Mouse (Mus musculus): Measurements from ENCODE around the gene Gm34653. TPM values are rescaled to one million over a fixed set of nuclear protein-coding genes. Genes with fewer than 3 reads are reported as not detected.
A peak's percentile ranks its signal among the peaks of the same experiment; 100 is the strongest.
"Not testable (repeated sequence)": the region's sequence is repeated elsewhere in the genome, so short reads cannot be mapped to it uniquely, and the experiment has no call there.

Gene Gm34653
- not detected in 2 replicates for polyA plus RNA-seq (2012; ENCODE audit: insufficient read depth, insufficient read length, missing spikeins)

DNA sequence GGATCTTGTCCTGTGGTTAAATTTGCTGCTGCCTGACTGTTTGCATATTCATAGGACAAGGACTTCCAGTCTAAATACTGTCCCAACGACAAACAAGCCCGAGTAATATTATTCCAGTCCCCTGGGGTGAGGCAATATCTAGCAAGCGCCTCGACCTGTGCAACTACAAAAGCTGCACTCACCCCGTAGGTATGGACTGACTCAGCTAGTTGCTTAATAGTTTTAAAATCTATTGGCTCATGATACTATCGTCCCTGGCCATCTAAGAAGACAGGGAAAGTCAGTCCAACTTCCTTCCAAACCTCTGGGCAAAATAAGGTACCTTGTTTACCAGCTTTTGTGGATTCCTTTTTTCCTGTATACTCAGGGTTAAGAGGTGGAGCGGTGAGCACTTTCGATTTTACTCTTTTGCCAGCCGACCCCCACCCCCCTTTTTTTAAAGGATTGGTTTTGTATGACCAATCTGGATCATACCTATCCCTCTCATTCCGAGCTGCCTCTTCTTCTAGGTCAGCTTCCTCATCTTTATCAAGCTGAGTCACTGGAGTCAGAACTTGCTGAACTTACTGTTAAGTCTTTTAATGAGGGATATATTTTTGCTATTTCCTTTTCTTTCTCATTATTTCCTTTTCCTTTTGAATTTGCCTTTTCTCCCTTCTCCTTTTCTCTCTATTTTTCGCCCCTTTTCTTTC, at the start of gene Gm34653:
TSS of gene Gm34653 (plus strand) at position 242 of the 692 bp plus-strand sequence.
- H3K4me1 ChIP-seq (ENCODE audit: control insufficient read depth, insufficient read depth, low read length); H3K4me3 ChIP-seq (ENCODE audit: insufficient read depth, low read length): not testable (repeated sequence)

DNA sequence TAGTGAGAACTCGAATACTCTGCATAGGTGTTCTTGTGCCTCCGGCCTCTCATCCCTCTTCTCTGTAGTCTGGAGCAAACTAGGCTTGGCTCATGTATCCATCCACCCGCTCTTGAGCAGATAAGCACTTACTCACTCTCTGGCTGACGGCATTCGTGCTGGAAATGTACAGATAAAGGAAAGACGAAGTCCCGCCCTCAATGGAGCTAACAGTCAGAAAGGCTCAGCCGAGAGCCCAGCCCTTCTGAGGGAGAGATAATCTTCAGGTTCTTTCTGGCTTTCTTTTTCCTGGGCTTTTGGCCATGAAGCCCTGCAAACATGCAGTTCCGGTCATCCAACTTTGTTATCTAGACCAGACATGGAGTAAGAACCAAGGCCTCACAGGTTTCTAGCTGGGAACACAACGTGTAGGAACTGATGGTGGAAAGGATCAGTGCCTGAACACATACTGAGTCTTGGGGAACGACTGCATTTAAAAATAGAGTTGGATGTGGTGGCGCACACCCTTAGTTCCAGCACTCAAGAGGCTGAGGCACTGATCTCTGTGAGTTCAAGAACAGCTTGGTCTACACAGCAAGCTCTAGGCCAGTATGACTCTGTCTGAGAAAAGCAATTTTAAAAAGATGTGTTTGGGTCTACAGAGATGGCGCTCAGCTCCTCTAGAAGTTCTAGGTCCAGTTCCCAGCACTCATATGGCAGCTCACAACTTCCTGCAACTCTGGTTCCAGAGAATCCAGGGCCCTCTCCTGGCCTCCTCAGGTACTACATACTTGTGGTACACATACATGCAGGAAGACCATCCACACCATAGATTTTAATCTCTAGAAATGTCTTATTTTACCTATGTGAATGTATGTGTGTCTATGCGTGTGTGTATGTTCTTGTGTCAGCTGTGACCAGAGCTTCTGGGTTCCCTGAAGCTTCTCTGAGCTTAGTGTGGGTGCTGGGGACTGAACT, 49.5 kb upstream of the Gm34653 start:
- H3K4me3 ChIP-seq (ENCODE audit: insufficient read depth, low read length) = no peak overlapping the region
- no peak overlapping the region for H3K27ac ChIP-seq (ENCODE audit: insufficient read depth, low read depth, low read length)
- no peak for TF ChIP-seq CTCF (IDR thresholded peaks at IDR 0.05; ENCODE audit: low read depth, low read length)
- no peak for TF ChIP-seq POLR2A (IDR thresholded peaks at IDR 0.05; ENCODE audit: borderline replicate concordance, low read depth, low read length)
- H3K4me1 ChIP-seq (ENCODE audit: control insufficient read depth, insufficient read depth, low read length) = no peaks in the 10 kb centered on the region

More for the DNA sequence above, at the start of gene Gm34653:
- not testable (repeated sequence) for H3K27ac ChIP-seq (ENCODE audit: insufficient read depth, low read depth, low read length)

DNA sequence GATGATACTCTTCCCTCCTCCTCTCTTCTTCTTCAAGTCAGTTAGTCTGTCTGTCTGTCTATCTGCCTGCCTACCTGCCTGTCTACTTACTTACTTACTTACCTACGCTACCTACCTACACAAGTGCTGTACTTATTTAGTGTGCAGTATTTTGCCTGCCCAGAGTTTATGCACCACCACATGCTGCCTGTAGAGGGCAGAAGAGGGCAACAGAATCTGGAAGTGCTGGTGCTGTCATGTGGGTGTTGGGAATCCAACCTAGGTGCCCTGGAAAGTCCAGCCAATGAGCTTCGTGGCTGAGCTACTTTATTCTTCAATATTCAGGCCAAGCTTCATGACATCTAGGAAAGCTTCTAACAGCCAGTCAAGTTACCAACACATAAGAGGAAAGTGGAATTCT, 48.7 kb upstream of the Gm34653 start:
- Histone ChIP-seq H3K27ac (ENCODE audit: insufficient read depth, low read depth, low read length) (no peak overlapping the region), H3K4me3 (ENCODE audit: insufficient read depth, low read length) (no peak overlapping the region), H3K4me1 (ENCODE audit: control insufficient read depth, insufficient read depth, low read length) (no peaks in the 10 kb centered on the region)
- peak; percentile 62 for TF ChIP-seq CTCF (IDR thresholded peaks at IDR 0.05; ENCODE audit: low read depth, low read length)
- no peak for TF ChIP-seq POLR2A (IDR thresholded peaks at IDR 0.05; ENCODE audit: borderline replicate concordance, low read depth, low read length)

DNA sequence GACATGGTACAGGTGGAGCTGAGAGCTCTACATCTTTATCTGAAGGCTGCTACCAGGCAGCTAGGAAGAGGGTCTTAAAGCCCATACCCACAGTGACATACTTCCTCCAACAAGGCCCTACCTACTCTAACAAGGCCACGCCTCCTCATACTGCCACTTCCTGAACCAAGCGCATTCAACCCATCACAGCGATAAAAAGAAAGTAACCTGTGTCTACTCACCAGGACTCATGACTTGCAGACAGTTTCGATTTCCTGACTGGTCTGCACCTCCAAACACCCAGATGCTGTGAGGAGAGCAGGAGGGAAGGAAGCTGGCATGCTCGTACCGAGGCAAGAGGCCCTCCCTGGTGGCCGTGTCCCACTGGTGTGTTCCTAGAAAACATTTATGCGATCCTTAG, 42.5 kb upstream of the Gm34653 start:
- no peak overlapping the region for H3K4me3 ChIP-seq (ENCODE audit: insufficient read depth, low read length)
- H3K27ac ChIP-seq (ENCODE audit: insufficient read depth, low read depth, low read length) = no peak overlapping the region
- no peaks in the 10 kb centered on the region for H3K4me1 ChIP-seq (ENCODE audit: control insufficient read depth, insufficient read depth, low read length)
- TF ChIP-seq CTCF (IDR thresholded peaks at IDR 0.05; ENCODE audit: low read depth, low read length) (no peak), POLR2A (IDR thresholded peaks at IDR 0.05; ENCODE audit: borderline replicate concordance, low read depth, low read length) (no peak)

DNA sequence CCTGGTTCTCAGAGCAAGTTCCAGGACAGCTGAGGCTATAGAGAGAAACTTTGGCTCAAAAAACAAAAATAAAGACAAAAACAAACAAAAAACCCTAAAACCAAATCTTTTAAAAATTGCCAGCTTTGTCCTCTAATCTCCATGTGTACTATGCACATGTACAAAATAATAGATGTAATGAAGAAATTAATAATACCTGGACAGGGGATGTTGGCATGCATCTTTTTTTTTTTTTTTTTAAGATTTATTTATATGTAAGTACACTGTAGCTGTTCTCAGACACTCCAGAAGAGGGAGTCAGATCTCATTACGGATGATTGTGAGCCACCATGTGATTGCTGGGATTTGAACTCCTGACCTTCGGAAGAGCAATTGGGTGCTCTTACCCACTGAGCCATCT, 40.3 kb upstream of the Gm34653 start:
- H3K4me3 ChIP-seq (ENCODE audit: insufficient read depth, low read length); H3K4me1 ChIP-seq (ENCODE audit: control insufficient read depth, insufficient read depth, low read length); H3K27ac ChIP-seq (ENCODE audit: insufficient read depth, low read depth, low read length): not testable (repeated sequence)

DNA sequence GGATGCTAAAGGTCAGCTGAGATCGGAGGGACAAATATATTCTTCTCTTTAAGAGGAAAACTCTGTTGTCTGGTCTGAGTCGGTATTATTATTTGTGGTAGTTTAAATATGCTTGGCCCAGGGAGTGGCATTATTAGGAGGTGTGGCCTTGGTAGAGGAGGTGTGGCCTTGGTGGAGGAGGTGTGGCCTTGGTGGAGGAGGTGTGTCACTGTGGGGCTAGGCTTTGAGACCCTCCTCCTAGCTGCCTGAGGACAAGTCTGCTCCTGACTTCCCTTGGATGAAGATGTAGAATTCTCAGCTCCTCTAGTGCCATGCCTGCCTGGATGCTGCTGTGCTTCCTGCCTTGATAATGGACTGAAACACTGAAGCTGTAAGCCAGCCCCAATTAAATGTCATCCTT, 38.3 kb upstream of the Gm34653 start:
- Histone ChIP-seq H3K4me3 (ENCODE audit: insufficient read depth, low read length) (no peak overlapping the region), H3K4me1 (ENCODE audit: control insufficient read depth, insufficient read depth, low read length) (peaks cover 3% of the 10 kb centered on the region), H3K27ac (ENCODE audit: insufficient read depth, low read depth, low read length) (no peak overlapping the region)
- TF ChIP-seq POLR2A (IDR thresholded peaks at IDR 0.05; ENCODE audit: borderline replicate concordance, low read depth, low read length) (no peak), CTCF (IDR thresholded peaks at IDR 0.05; ENCODE audit: low read depth, low read length) (no peak)

DNA sequence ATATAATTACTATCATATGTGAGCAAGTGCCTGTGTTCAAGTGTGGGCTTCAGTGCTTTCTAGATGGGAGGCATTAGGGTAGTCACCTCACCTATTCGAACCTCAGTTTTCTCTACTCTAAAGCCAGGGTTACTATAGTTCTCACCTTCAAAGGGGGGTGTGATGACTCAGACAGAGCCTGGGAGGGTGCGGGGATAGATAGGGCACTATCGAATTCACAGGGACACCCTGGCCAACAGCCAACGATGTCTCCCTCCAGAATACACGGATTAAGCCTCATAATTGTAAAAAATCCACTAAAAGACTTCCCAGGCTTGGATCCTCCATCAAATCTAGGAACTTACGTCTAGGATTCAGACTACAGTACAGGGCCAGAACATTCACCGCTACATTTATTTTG, 37.4 kb upstream of the Gm34653 start:
- Histone ChIP-seq H3K4me3 (ENCODE audit: insufficient read depth, low read length) (no peak overlapping the region), H3K4me1 (ENCODE audit: control insufficient read depth, insufficient read depth, low read length) (peaks cover 5% of the 10 kb centered on the region), H3K27ac (ENCODE audit: insufficient read depth, low read depth, low read length) (no peak overlapping the region)
- TF ChIP-seq POLR2A (IDR thresholded peaks at IDR 0.05; ENCODE audit: borderline replicate concordance, low read depth, low read length) (no peak), CTCF (IDR thresholded peaks at IDR 0.05; ENCODE audit: low read depth, low read length) (no peak)

DNA sequence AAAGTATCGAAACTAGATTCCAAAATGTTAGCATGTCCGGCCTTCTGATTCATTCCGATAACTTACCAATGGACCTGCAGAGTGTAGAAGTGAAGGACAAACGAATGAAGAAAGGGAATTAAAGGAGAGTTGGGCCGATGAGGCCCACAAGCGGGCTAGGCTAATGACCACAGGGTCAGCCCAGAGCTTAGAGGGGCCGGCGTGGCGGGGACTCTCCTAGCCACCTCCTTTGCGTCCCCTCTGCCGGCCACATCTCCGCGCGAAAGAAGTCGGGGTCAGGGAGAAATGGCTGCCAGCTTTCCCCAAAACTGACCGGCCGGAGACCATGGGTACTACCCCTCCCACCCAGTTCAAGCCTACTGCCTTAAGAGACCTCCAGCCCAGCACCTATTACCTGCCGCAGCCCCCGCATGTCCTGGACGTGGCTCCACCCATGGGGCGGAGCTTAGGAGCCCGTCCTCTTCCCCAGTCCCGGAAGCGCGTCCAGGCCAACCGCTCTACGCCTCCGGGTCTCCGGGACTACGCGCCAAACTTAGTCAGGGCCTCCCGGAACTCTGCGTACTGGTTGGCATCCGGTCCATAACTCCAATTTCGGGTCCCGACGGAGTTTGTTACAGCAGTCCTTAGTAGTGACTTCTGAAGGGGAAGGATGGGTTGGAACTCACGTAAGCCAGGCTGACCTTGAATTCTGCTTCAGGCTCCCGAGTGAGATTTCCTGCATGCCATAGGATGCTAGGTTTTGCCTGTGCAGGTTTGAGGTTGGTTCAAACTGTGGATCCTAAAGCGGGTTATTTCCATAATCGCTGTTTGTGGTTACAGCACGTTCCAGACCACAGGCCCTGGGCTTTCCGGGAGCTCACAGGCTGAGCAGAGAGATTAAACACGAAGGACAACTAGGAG, 33.2 kb upstream of the Gm34653 start, which contains the start of gene Rabepk:
TSS of gene Rabepk (minus strand) at position 556 of the 900 bp plus-strand sequence.
- Histone ChIP-seq H3K4me3 (ENCODE audit: insufficient read depth, low read length) (peak within 1 kb of the TSS; percentile 69), H3K4me1 (ENCODE audit: control insufficient read depth, insufficient read depth, low read length) (peaks cover 18% of the 10 kb centered on the region), H3K27ac (ENCODE audit: insufficient read depth, low read depth, low read length) (peak within 1 kb of the TSS; percentile 48)
- TF ChIP-seq CTCF (IDR thresholded peaks at IDR 0.05; ENCODE audit: low read depth, low read length) = no peak
- TF ChIP-seq POLR2A (IDR thresholded peaks at IDR 0.05; ENCODE audit: borderline replicate concordance, low read depth, low read length) = no peak

DNA sequence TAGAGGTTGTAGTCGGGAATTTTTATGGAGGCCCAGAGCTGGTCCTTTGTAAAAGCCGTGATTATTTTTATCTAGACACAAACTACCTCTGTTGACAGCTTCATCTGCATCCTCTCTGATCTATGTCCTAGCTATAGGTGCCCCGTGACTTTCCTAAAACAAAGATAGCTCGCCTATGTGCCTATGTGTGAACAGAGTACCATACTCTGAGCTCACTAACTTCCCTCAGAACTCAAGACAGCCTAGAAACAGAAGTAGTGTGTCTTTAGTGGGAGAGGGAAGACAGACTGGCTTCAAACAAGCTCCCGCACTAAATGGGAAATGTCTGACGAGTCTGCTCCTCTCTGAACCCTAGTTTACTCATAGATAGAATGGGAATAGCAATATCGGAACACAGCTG, 32.4 kb upstream of the Gm34653 start:
- Histone ChIP-seq H3K4me1 (ENCODE audit: control insufficient read depth, insufficient read depth, low read length) (peaks cover 19% of the 10 kb centered on the region), H3K4me3 (ENCODE audit: insufficient read depth, low read length) (peak overlapping the region; percentile 69), H3K27ac (ENCODE audit: insufficient read depth, low read depth, low read length) (peak overlapping the region; percentile 26)
- no peak for TF ChIP-seq POLR2A (IDR thresholded peaks at IDR 0.05; ENCODE audit: borderline replicate concordance, low read depth, low read length)
- TF ChIP-seq CTCF (IDR thresholded peaks at IDR 0.05; ENCODE audit: low read depth, low read length) = no peak

Data from bone marrow macrophage, adult 2 months (primary cell).